Mouse (Mus musculus): ENCODE data around the gene Dnah11.

DNA sequence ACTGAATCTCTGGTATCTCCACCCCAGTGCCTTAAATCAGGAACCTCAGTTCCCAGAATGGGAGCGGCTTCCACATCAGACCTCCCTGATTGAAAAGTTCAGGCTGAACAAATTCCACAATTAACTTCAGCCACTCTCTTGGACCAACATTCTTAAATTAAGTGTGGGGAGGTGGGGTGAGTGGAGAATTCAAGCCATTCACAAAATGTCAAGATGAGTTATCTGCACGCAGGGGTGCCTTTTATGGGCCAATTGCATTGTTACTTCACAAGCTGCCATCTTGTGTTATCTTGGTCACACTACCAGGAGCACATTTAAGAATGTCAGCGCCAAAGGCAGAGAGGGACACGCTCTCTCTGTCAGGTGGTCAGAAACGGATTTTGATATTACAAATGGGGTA lies 99.1 kb downstream of the Dnah11 start:
- no peak for TF ChIP-seq CTCF (IDR thresholded peaks at IDR 0.05; ENCODE audit: borderline replicate concordance, extremely low read depth, insufficient read depth, insufficient read length)
- no peak for TF ChIP-seq POLR2A (IDR thresholded peaks at IDR 0.05; ENCODE audit: borderline replicate concordance, extremely low read depth, insufficient read depth, insufficient read length, poor library complexity, severe bottlenecking)
